Mouse (Mus musculus) liver, postnatal 0 days (tissue): Measurements from ENCODE around the gene Lrrc31. TPM values are rescaled to one million over a fixed set of nuclear protein-coding genes. Genes with fewer than 3 reads are reported as not detected.

Source experiments
- ATAC-seq: fragments of 200-750 bp; cut with Nextera tagmentation; 2 replicates; pipeline ENCODE4 v1.8.0; 2017; ENCODE audit warnings: mild to moderate bottlenecking, moderate library complexity
- DNase-seq: peaks from one replicate; pipeline ENCODE4 v3.0.0-alpha.2; 2016
- H3K27ac ChIP-seq: fragments of 300-500 bp; sonication (generic); 2 replicates; pipeline ENCODE4 v1.5.1; 2014; ENCODE audit warnings: antibody characterized with exemption, moderate library complexity, mild to moderate bottlenecking, low read depth
- H3K27me3 ChIP-seq: fragments of 300-500 bp; sonication (generic); 2 replicates; pipeline ENCODE4 v1.6.1; 2014; ENCODE audit warnings: low read length, control low read depth, mixed read lengths; ENCODE audit not compliant: insufficient read depth
- H3K36me3 ChIP-seq: fragments of 300-500 bp; sonication (generic); replicated peaks from 2 replicates; pipeline ENCODE4 v1.6.1; 2014; ENCODE audit warnings: mild to moderate bottlenecking, control low read depth, low read length, moderate library complexity, mixed read lengths; ENCODE audit not compliant: insufficient read depth
- H3K4me1 ChIP-seq: fragments of 300-500 bp; sonication (generic); 2 replicates; pipeline ENCODE4 v1.6.1; 2014; ENCODE audit warnings: antibody characterized with exemption, mild to moderate bottlenecking, control low read depth; ENCODE audit not compliant: insufficient read depth
- H3K4me2 ChIP-seq: fragments of 300-500 bp; sonication (generic); 2 replicates; pipeline ENCODE4 v1.6.1; 2014; ENCODE audit warnings: low read depth, mild to moderate bottlenecking, low read length, moderate library complexity, mixed read lengths
- H3K4me3 ChIP-seq: fragments of 300-500 bp; sonication (generic); 2 replicates; pipeline ENCODE4 v1.5.1; 2014; ENCODE audit warnings: low read depth, low read length
- H3K9ac ChIP-seq: fragments of 300-500 bp; sonication (generic); replicated peaks from 2 replicates; pipeline ENCODE4 v1.6.1; 2014; ENCODE audit warnings: mild to moderate bottlenecking, moderate library complexity
- H3K9me3 ChIP-seq: fragments of 300-500 bp; sonication (generic); 2 replicates; pipeline ENCODE4 v1.6.1; 2016; ENCODE audit warnings: mild to moderate bottlenecking, control low read depth, low read length, mixed read lengths
- CTCF ChIP-seq: sonication (generic); IDR thresholded peaks from 2 replicates; pipeline ENCODE4 v1.5.1; 2016; ENCODE audit warnings: antibody characterized with exemption, low read depth
- EP300 ChIP-seq: IDR thresholded peaks from 2 replicates; pipeline ENCODE4 v1.6.1; 2016; ENCODE audit warnings: antibody characterized with exemption, low read depth, mild to moderate bottlenecking
- WGBS: fragments of 180-500 bp; shearing (Covaris S2); extraction: QIAGEN DNeasy Blood & Tissue Kit; methylation state at CpG from one replicate; pipeline ENCODE4 v1.1.7; 2014; ENCODE audit not compliant: insufficient replicate concordance; 5-methylcytosine and 5-hydroxymethylcytosine counted together
- polyA plus RNA-seq: library from polyadenylated mRNA; unstranded; fragments of >200 nt; fragmentation: Nextera tagmentation; extraction: Ambion mirVana; gene quantifications from 2 replicates; pipeline ENCODE4 v1.2.1, GENCODE M21; 2015

Lrrc31 gene
- polyA plus RNA-seq, 1 experiment from 2014 or later = 0.06 TPM

DNA sequence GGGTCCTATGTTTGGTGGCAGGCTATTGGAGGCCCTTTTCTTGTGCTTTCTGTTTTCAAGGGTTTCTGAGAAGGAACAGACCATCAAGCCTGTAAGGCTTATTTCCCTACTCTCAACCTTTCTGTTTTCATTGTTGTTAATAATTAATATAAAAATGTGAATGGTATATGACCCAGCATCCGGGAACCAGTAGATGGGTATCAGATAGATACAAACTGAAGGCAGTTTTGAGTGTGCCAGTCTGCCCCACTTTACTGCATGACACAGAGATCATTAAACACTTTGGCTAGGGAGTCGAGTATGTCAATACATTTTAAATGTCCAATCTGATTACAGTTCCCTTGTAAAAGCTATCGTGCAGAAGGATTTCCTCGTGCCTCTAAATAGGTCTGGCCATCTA is 1.8 kb downstream of the Lrrc31 start:
- H3K4me1 ChIP-seq = no peaks in the 10 kb centered on the region
- H3K4me3 ChIP-seq = no peak overlapping the region
- H3K4me2 ChIP-seq = no peak overlapping the region
- TF ChIP-seq CTCF = no peak
- no peak for TF ChIP-seq EP300
- H3K9ac ChIP-seq = no peak overlapping the region
- no peaks in the 10 kb centered on the region for H3K27me3 ChIP-seq
- H3K36me3 ChIP-seq = no peaks in the 10 kb centered on the region
- WGBS = 54% methylated on average over 4 of the region's 4 CpGs
- ATAC-seq = no peak
- H3K27ac ChIP-seq = no peak overlapping the region
- no peak for DNase-seq
- no peaks in the 10 kb centered on the region for H3K9me3 ChIP-seq

DNA sequence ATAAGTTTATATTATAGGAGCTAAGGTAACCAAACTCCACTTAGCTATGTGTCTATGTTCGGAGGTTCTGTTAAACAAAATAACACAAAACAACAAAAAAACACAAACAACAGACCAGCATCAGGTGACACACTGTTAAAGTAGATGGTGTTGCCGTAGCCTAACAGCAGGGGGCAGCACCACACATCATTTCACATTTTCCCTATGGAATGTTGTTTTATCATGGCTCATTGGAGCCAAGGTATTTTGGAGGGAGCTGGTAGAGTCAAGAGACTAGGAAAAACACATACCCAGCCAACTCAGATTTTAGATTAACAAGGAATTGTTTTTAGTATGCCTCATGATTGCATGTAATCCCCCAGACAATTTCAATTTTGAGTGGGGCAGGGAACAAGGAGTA is 3.3 kb downstream of the Lrrc31 start:
- WGBS = 10% methylated on average over 2 of the region's 2 CpGs
- TF ChIP-seq CTCF = peak; percentile 92
- TF ChIP-seq EP300 = no peak
- H3K9ac ChIP-seq = no peak overlapping the region
- H3K36me3 ChIP-seq = no peaks in the 10 kb centered on the region
- no peaks in the 10 kb centered on the region for H3K9me3 ChIP-seq
- H3K27me3 ChIP-seq = no peaks in the 10 kb centered on the region
- H3K4me1 ChIP-seq = no peaks in the 10 kb centered on the region
- DNase-seq (peak; percentile 68), ATAC-seq (no peak)
- no peak overlapping the region for H3K4me3 ChIP-seq
- no peak overlapping the region for H3K4me2 ChIP-seq
- no peak overlapping the region for H3K27ac ChIP-seq

DNA sequence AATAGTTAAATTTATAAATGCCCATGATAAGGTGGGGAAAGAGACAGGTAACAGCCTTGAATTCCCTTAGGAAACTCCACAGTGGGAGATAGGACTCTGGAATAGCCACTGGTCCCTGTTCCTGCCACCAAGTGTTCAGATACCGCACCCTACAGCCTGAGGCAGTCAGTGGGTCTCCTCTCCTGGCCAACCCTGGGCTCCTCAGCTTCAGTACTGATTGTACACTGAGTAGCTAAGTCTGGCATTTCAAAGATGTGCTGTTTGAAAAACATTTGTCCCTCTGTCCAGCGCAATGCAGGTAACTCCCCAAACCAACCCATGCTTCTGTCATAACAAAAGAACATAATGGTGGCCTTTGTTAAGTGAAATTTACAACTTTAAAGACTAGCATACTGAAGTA is 4.0 kb downstream of the Lrrc31 start:
- WGBS = 87% methylated on average over 2 of the region's 2 CpGs
- Histone ChIP-seq H3K27ac (no peak overlapping the region), H3K4me2 (no peak overlapping the region), H3K4me3 (no peak overlapping the region), H3K27me3 (no peaks in the 10 kb centered on the region), H3K36me3 (no peaks in the 10 kb centered on the region), H3K9me3 (no peaks in the 10 kb centered on the region), H3K9ac (no peak overlapping the region), H3K4me1 (no peaks in the 10 kb centered on the region)
- DNase-seq (no peak), ATAC-seq (no peak)
- TF ChIP-seq EP300 (no peak), CTCF (no peak)

DNA sequence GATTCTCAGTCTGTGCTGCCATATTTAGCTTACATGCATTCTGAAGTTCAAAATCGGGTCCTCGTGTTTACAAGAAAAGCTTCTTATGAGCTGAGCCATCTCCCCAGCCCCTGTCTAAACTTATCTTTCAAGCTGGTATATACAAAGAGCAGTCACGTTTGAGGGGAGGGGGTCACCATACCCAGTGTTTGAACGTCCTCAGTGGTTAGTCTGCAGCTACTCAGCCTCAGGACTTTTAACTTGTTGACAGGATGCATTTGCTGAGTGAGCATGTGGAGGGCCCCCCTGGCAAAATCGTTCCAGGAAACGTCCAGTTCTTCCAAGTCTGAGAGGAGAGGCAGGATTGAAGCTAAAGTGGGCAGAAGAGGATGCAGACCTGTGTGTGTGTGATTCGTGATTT is 8.7 kb downstream of the Lrrc31 start:
- Histone ChIP-seq H3K27ac (no peak overlapping the region), H3K4me3 (no peak overlapping the region), H3K4me1 (no peaks in the 10 kb centered on the region), H3K9ac (no peak overlapping the region), H3K27me3 (no peaks in the 10 kb centered on the region), H3K4me2 (no peak overlapping the region), H3K9me3 (no peaks in the 10 kb centered on the region), H3K36me3 (no peaks in the 10 kb centered on the region)
- DNase-seq (no peak), ATAC-seq (no peak)
- no peak for TF ChIP-seq CTCF
- TF ChIP-seq EP300 = no peak
- WGBS = 50% methylated on average over 7 of the region's 7 CpGs

DNA sequence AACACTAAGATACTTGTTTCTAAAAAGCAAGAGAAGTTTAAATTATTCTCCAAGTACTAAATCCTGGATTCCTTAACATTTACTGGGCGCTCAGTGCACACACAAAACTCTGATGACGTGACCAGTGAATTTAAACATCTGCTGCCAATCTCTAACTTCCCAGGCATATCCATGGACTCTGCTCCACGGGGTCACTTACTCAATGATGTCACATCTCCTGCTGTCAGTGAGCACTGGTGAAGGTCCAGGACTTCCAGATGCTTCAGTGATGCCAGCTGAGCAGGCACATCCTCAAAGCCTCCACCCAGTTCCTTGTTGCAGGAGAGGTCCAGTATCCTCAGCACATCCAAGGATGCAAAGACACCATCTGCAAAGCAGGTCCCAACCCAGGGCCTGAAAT is 12.4 kb downstream of the Lrrc31 start:
- no peak overlapping the region for H3K4me2 ChIP-seq
- no peaks in the 10 kb centered on the region for H3K9me3 ChIP-seq
- H3K27ac ChIP-seq = no peak overlapping the region
- ATAC-seq (no peak), DNase-seq (no peak)
- H3K4me1 ChIP-seq = no peaks in the 10 kb centered on the region
- H3K36me3 ChIP-seq = no peaks in the 10 kb centered on the region
- H3K27me3 ChIP-seq = no peaks in the 10 kb centered on the region
- TF ChIP-seq CTCF (no peak), EP300 (no peak)
- H3K9ac ChIP-seq = no peak overlapping the region
- WGBS = 74% methylated on average over 3 of the region's 3 CpGs
- no peak overlapping the region for H3K4me3 ChIP-seq

DNA sequence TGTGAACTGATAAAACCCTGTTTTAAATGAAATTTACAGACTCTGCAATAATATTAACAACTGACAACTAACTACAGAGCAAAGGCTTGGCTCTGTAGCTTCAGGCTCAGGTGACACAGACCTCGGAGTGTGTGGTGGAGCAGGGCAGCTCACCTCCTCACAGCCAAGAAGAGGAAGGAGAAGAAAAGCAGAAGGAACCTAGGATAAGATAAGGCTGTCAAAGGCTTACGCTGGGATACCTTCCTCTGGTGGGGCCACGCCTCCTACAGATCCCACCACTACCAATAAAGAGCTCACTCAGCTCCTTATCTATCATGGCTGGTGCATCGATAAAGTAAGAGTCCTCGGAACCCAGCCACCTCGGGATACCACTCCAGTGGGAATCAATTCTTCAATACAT is 16.5 kb downstream of the Lrrc31 start:
- Histone ChIP-seq H3K4me2 (no peak overlapping the region), H3K4me1 (no peaks in the 10 kb centered on the region), H3K4me3 (no peak overlapping the region), H3K27ac (no peak overlapping the region), H3K9me3 (no peaks in the 10 kb centered on the region), H3K9ac (no peak overlapping the region), H3K27me3 (no peaks in the 10 kb centered on the region), H3K36me3 (no peaks in the 10 kb centered on the region)
- 44% methylated on average over 6 of the region's 6 CpGs for WGBS
- ATAC-seq (no peak), DNase-seq (no peak)
- no peak for TF ChIP-seq EP300
- TF ChIP-seq CTCF = no peak

DNA sequence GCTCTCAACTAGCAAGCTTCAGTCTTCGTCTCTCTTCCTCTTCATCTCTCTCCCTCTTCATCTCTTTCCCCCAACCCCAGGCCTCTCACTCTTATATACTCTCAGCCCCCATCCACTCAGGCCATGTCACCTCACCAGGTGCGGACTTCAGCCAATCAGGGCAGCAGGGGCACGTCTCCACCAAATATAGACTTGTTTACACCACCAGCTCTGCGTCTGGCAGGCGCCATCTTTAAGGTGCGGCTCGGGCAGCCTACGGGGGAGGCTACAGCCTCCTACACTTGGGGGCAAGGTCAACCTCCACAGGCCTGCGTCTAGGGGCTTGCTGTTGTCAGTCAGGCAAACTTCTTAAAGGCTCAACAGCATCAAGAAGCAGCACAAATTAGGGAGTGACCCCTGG is 41.2 kb downstream of the Lrrc31 start:
- no peak overlapping the region for H3K4me3 ChIP-seq
- 74% methylated on average over 9 of the region's 9 CpGs for WGBS
- no peak for TF ChIP-seq EP300
- TF ChIP-seq CTCF = no peak

More for the DNA sequence above, 41.2 kb downstream of the Lrrc31 start:
- Histone ChIP-seq H3K27me3 (no peaks in the 10 kb centered on the region), H3K4me1 (no peaks in the 10 kb centered on the region), H3K4me2 (no peak overlapping the region), H3K36me3 (no peaks in the 10 kb centered on the region), H3K27ac (no peak overlapping the region), H3K9ac (no peak overlapping the region), H3K9me3 (no peaks in the 10 kb centered on the region)
- DNase-seq (no peak), ATAC-seq (no peak)
